Mouse (Mus musculus) gonadal fat pad, adult 2 months (tissue): ENCODE measurements at regions not wholly inside any gene's neighbourhood (a gene's known extent, or its start where the extent isn't known, plus 50 kb on each side); places are given as distances from the start of the nearest gene placed in this dataset.
A peak's percentile ranks its signal among the peaks of the same experiment; 100 is the strongest.

Experiments
- DNase-seq: peaks from one replicate; pipeline ENCODE4 v3.0.0-alpha.2; 2012; ENCODE audit warnings: low read depth

DNA sequence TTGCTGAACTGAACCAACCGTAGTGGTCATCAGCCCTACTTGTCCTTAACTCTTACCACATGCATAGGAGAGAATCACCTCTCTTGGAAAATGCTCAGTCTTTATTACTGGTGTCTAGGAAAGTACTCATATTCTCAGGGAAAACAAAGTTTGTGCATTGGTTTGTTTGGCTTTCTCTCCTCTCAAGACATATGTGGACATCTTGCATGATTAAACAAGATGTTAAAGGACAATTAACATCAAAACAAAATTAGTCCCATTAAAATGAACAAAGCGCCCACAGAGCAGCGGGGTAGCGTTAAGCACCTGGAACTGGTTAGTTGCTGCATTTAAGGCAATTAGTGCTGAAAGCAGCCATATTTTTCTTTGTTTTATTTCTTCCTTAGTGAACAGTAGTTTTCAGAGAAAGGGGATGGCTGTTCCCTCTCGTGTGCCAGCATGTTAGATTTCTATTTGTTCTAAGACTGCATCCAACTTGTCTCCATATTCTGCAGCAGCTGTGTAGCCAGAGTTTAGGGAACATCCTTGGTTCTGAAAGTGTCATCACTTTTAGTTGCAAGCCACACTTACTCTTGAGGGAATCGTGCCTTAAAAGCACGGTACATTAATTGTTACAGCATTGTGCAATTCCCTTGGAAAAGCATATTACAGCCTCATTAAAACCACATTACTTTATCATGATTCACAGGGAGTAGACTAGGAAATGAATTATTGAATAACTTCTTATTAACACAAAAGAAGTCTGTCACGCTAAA is 137.7 kb downstream of the Ube2u start:
- no peak for DNase-seq

DNA sequence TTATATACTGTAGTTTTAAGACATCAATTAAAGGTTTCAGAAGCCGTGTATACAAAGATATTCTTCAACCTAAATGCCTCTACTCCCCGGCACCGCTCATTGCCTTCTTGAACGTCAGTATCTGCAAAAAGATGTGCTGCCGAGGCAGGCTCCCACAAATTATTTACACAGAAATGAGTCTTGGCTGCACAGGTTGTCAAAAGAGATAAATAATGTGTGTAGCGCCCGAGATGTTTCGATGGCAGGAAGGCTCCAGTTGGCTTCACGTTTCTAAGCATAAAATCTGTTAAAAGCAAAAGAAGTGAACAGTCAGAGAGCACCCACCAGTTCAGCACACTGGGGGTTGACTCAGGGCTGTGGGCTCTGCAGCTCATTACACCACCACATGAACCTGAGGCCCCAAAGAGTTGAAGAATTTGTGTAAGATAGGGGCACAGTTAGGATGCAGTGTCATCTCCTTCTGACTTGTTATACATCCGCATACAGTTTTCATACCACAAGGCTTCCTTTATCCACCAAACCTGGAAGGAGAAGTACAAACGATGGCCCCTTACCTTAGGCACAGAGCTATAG is 138.4 kb downstream of the Ube2u start:
- DNase-seq: no peak

DNA sequence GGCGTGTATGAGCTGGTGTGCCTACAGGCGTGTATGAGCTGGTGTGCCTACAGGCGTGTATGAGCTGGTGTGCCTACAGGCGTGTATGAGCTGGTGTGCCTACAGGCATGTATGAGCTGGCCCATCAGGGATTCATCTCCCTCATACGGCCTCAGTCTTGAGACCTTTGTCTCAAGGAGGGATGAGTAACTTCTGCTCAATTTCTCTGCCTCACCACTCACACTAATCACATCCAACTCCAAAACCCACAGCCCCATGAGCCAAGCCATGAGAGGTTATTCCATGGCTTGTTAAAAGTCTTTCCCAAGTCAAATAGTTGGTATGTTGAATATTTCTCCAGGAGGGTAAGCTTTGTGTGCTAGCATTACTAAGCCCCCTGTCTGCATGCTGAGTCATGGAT is 146.0 kb downstream of the Ube2u start:
- DNase-seq: no peak

DNA sequence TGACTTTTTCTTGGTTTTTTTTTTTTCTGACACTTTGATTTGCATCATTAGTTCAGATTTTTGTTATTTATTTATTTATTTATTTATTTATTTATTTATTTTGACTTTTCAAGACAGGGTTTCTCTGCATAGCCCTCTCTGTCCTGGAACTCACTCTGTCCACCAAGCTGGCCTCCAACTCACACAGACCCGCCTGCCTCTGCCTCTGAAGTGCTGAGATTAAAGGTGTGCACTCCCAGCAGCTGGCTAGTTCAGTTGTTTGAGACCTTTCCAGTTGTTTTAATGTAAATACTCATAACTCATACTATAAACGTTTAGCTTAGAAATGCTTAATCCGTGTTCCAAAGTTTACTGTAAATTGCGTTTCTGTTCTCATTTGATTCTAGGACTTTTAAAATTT is 147.9 kb downstream of the Ube2u start:
- DNase-seq: no peak

DNA sequence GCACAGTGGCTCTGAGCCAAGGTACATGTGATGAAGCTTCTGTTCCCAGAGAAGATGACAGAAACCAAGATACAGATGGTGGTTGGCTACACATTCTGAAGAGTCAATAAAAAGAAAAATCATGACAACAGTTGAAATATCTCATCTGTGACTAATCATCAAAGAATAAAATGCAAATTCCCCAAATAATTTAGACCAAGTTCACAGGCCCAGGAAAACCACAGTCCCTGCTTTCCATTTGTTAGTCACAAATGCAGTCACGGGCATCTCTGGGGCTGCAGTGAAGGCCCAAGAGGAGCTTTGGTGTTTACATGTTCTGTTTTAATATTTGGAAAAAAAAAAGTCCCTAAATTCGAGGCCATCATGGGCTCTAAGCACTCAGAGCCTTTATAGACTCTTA is 142.1 kb upstream of the Cachd1 start:
- DNase-seq: no peak

DNA sequence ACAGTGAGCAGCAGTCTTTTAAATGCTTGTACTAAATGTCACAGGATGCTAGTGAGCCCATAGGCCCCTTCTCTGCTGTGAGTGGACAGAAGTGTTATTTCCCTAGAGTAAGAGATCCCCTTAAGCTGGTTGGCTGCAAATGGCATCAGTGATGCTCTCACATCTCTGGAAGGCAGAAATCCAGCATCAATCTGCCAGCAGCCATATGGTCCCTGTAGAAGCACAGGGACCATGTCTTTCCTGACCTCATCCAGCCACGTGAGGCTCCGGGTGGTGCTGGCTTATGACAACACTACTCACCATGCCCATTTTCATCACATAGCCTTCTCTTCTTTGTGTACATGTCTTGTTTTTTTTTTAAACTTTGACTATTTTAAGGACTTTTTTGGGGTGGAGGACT is 138.9 kb upstream of the Cachd1 start:
- no peak for DNase-seq

DNA sequence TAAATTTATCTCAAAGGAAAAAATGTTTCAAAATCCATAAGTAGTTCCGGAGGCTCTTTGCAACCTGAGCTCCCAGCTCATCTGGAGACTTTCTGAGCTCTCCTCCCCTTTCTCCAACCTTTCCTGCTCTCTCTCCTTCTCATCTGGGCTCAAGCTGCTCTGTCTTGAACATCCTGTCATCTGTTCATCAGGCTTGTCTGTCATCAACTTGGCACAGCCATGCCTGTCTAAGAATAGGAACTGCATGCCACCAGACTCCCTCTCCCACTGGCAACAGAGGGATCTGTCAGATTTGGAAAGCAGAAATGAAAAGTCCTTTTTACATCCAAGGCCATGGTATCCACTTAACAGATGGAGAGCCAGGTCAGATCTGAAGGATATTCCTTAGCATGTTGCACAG is 115.3 kb upstream of the Cachd1 start:
- no peak for DNase-seq

DNA sequence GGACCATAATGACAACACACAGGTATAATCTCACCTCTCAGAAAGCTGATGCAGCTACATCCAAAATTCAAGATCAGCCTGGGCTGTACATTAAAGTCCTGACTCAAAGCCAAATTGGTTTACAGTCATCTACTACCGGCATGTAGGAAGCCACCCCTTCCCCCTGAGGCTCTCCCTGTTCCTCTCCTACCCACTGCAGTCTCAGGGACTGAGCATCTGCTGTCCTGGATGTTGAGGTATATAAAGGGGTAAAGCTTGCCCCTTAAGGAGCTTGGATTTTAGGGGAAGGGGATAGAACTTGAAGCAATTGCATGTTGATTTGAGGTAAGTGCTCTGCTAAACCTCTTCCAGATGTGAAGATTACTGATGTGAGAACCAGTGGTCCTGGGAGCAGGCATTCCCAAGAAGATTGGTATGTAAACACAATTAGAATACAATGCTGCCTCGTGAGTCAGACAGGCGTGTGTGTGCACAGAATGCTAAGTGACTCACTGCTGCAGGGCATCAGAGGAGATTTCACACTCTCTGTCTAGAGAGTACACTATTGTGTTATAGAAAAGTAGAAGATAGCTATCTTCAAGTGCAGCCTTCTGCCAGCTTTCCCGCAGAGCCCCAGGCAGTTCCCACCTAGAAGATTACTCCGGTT is 111.7 kb upstream of the Cachd1 start:
- no peak for DNase-seq

DNA sequence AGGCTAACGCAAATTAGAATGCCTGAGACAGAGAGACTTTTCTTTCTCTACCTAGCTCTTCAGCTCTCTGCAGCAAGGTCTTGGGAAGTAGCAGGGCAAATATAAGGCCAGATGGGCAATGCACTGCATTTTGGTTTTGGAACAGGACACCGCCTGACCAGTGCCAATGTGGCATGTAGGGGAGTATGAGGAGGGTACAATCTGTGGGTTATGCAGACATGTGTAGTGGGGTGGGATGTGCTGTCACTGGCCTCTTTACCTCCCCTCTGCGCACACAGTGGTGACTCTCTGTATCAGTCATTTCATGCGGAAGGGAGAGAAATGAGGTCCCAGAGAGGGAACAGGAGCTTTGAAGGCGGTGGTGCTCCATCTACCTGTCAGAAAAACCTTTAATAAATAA is 105.9 kb upstream of the Cachd1 start:
- no peak for DNase-seq

DNA sequence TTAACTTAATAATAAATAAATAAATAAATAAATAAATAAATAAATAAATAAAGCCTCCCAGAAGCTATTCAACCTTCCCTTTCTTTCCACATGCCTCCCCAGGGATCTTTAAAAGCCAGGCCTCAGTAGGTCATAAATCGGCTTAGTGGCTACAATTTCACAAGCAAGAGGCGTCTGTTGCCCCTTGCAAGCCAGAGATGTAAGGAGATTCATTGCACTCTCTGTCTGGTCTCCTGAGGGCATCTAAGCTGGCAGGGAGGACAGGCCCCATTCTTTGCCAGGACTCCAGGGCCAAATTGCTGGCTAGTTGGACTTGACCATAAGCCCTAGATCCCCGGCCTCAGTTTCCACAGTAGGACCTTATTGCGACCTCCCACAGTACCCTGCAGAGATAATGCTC is 101.6 kb upstream of the Cachd1 start:
- DNase-seq: no peak

DNA sequence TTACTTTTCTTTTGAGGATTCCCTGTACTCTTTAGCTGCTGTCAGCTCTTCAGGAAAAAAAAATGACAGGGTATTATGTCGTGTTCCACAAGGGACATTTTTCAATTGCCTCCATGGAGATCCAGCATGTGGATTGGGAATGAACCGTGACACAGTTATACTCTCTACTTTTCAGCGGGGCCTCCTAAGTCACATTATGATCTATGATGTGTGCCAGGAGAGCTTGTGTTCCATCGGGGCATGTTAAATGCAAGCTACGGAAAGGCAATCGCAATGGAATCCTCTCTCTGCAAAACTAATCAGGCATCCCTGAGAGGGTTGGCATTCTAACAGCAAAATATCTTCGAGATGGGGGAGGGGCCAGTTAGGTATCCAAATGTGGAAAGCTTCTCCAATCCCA is 92.7 kb upstream of the Cachd1 start:
- no peak for DNase-seq

DNA sequence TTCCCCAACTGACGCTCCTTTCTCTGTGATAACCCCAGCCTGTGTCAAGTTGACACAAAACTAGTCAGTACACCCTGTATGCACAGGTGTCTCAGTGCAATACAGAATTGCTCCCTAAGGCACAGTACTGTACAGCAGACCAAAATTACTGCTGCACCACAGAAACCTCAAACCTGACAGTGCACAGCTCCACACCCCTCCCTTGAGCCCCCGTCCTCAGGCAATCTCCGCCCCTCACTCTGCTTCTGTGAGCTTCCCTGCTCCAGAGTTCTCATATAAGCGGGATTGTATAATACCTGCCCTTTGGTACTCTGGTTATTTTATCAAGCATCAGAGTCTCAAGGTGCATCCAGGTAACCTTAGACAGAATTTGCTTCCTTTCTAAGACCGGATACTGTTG is 76.5 kb upstream of the Cachd1 start:
- DNase-seq: no peak

DNA sequence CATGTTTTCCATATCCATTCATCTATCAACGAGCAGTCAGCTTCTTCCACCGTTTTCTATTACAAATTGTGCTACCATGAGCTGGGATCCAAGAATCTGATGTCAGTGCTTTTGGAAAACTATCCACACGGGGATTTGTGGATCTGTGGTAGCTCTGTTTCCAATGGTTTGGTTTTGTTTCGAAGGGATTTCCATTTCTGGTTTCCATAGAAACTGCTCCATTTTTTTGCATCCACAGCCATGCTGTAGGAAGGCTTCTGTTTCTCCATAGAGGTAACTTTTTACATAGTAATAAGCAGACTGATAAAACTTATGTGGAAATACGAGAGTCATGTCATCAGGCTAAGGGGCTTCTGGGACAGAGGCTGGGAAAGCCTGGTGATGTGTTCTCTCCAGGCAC is 76.1 kb upstream of the Cachd1 start:
- DNase-seq: no peak

DNA sequence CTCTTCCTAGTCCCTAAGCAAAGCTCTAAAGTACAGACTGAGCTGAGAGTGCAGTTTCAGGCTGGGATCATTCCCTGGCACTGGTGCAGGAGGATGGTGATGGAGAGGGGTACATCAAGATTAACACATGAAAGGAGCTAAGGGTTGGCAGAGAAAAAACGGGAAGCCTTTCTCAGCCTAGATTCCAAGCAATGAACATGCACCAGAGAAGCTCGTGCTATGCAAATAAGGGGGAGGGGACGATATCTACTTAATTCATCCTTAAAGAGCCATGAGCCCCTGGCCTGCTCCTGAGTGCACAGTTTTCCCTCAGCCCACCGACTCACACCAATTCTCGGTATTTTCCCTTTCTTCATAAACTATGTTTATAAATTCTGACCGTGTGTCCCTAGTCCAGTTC is 70.5 kb upstream of the Cachd1 start:
- DNase-seq: no peak

DNA sequence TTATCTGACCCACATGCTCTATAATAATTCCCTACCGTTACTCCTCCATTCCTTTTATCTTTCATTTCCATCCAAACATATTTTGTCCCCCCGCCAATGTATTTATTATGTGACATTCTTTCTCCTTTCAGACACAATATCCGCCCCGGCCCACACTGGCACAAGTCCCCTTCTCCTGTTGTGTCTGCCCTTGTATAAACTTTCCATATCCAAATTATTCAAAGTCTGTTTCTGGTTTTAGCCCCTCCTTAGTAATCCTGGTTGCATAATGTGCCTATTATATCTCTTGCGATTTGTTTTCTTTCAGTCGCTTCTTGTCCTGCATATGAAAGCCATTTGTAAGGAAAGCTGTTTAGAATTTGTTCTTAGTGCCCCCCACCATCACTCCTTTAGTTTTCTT is 69.3 kb upstream of the Cachd1 start:
- DNase-seq: no peak

DNA sequence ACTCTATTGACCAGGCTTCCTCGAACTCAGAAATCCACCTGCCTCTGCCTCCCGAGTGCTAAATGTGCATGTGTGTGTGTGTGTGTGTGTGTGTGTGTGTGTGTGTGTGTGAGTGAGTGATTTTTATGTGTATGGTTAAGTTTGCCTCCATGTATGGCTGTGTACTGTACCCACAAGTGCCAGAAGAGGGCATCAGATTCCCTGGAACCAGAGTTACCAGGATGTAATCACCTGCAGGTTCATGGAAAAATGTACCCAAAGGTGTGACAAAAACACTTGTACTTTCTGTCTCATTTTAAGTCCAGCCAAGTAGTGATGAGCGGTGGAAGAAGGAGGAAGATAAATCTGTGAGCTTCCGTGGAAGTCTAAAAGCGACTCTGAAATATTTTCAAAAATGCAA is 68.2 kb upstream of the Cachd1 start:
- no peak for DNase-seq

DNA sequence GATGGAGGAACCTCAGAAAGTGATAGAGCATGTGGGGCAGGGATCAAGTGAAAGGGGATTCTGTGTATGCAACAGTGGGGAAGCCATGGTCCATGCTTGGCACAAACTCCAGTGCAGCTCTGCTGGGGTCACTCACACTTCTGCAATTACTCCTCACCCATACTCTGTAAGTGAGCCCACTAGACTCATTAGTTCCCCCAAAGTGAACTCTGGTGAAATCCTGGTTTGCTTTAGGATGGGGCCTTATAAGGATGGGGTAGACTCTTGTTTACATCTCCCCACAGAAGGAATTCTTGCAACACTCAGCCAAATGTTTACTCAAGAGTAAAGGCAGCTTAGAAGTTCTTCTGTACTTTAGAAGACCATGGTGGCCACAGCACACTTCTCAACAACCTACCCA is 62.2 kb upstream of the Cachd1 start:
- DNase-seq: no peak

DNA sequence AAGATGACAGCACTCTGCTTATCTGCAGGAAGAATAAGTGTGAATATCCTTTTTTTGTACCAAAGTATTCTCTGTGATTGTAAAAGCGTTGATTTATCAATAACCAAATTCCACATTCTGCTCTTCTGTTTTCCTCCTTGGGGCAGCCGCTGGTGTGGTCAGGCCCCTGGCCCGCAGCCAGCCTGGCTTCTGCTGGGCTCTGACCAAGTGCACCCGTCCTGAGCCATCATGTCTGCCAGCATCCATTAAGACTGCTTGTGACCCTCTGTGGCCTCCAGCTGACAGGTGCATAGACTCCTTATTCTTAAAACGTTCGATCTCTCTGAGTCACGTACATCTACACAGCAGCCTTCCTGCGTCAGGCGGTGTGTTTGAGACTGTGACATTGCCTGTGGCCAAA is 58.9 kb upstream of the Cachd1 start:
- no peak for DNase-seq

DNA sequence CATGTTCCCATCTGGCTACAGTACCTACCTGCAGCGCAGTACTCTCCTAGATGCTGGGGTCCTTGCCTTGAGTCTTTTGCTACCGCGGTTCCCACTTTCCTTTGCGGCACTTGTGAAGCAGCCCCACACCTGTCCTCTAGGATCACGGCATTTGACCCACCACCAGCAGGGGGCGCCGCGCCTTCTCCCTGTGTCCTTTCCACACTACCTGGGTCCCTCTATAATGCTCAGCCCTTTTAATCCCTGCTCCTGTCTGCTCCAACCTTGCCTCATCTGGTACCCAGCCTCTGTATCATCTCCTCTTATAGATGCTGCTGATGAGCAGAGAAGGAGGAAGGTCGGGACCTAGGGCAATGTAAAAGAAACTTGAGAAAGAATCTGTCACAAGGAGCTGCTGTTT is 53.9 kb upstream of the Cachd1 start:
- DNase-seq: no peak

DNA sequence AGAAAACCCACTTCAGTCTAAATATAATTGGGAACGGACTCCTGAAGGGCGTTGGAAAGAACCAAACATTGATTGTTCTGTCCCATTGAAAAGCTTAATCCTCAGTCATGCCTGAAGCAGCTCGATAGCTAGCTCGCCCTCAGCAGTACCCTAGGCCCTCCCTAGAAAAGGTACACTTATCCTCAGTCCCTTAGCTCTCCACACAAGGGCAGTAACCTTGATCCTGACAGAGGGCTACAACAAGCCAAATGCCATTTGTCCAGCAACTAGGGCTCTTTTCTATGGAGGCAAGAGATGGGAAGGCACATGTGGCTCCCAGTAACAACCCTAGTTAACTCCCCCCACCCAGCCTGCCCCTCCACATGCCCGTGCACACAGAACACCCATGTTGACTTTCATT is 53.4 kb upstream of the Cachd1 start:
- no peak for DNase-seq

DNA sequence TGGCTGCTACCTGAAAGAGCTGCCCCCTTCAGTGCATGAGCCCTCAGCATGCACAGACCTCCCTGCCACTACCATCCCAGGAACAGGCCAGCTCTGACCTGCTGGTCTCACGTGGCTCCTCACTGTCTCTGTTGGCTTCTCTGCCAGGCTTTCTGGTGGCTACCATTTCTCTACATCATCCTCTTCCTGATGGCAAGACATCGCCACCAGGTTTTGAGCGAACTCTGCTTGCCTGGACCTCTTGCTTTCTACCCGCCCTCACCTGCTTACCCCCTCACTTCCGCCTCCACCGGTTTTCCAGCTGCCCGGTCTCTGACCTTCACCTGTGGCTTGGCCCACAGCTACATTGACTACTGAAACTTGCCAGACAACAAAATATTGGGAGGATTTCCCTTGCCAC is 50.7 kb upstream of the Cachd1 start:
- DNase-seq: no peak

DNA sequence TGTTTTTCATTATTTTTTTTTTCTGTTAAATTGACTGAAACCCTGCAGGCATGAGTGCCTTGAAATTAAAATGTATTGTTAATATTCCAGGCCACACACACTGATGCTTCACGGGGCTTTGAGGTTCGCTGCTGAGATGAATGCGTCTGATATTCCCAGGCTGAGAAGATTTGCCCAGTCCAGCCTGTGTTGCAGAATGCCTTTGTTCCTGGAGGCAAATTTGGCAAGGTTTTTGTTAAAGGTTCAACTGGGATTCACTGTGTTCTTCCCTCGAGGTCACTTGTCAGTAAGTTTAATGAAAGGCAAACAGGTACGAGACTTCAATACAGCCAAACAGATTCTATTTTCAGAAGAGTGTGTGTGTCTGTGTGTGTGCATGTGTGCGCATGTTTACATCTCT is 50.0 kb upstream of the Cachd1 start:
- peak; percentile 52 for DNase-seq
